ENCODE assay signal across 10 mouse cellular contexts in genomic region chr10:68976443-68977025, GRCm38 (mm10).
A peak's percentile ranks its signal among the peaks of the same experiment; 100 is the strongest.
DNase-seq lines count a peak whose midpoint lies in the region; ATAC-seq lines count a peak whose summit lies in the region.
"Had no signal": no experiment of that assay in that cellular context is flagged by ENCODE, and none has a peak within 500 bp of the region (broad histone marks: within the 10 kb centered on the region; RNA-seq: fewer than 3 reads in every experiment).

No protein-coding gene starts in this region.

- H3K36me3 ChIP-seq in embryonic facial prominence, embryonic 13.5 days, result no peaks in the 10 kb centered on the region
- H3K36me3 ChIP-seq in embryonic facial prominence, embryonic 10.5 days (replicated peaks), result no peaks in the 10 kb centered on the region
- no peaks in the 10 kb centered on the region for H3K36me3 ChIP-seq in limb, embryonic 15.5 days

- no peak overlapping the region for H3K9ac ChIP-seq in embryonic facial prominence, embryonic 13.5 days
- no peak overlapping the region for H3K9ac ChIP-seq in limb, embryonic 15.5 days

- H3K27me3 ChIP-seq in embryonic facial prominence, embryonic 13.5 days, result no peaks in the 10 kb centered on the region
- H3K27me3 ChIP-seq in embryonic facial prominence, embryonic 10.5 days (replicated peaks; ENCODE audit: low read depth, poor library complexity, severe bottlenecking), result no peaks in the 10 kb centered on the region
- H3K27me3 ChIP-seq in limb, embryonic 15.5 days, result no peaks in the 10 kb centered on the region

- no peak for DNase-seq in embryonic facial prominence, embryonic 10.5 days (ENCODE audit: low spot score)
- peak; percentile 48 for DNase-seq in 3T3-L1 (ENCODE audit: low read depth, low spot score)
- peak; percentile 92 for DNase-seq in fibroblast of lung, adult 2 months (ENCODE audit: low read depth)
- no peak for DNase-seq in cerebellum, postnatal 25 days
- DNase-seq in embryo, embryonic 10 days (ENCODE audit: low spot score), result no peak
- DNase-seq in cerebellum, adult 11-12 months, result no peak
- DNase-seq: right cerebral cortex, postnatal 14 days; thymus, postnatal 25 days had no signal

- H3K4me1 ChIP-seq in embryonic facial prominence, embryonic 13.5 days, result no peaks in the 10 kb centered on the region
- H3K4me1 ChIP-seq in embryonic facial prominence, embryonic 10.5 days, result no peaks in the 10 kb centered on the region
- peaks cover 5% of the 10 kb centered on the region; the same call in 1 of the 2 replicates for H3K4me1 ChIP-seq in limb, embryonic 15.5 days

- H3K9me3 ChIP-seq in embryonic facial prominence, embryonic 13.5 days, result no peaks in the 10 kb centered on the region
- no peaks in the 10 kb centered on the region for H3K9me3 ChIP-seq in embryonic facial prominence, embryonic 10.5 days
- no peaks in the 10 kb centered on the region for H3K9me3 ChIP-seq in limb, embryonic 15.5 days

- no peak overlapping the region for H3K4me2 ChIP-seq in embryonic facial prominence, embryonic 13.5 days
- no peak overlapping the region for H3K4me2 ChIP-seq in limb, embryonic 15.5 days

- H3K27ac ChIP-seq in embryonic facial prominence, embryonic 13.5 days, result no peak overlapping the region
- no peak overlapping the region for H3K27ac ChIP-seq in embryonic facial prominence, embryonic 10.5 days (replicated peaks)
- H3K27ac ChIP-seq in limb, embryonic 15.5 days, result no peak overlapping the region

- no peak overlapping the region for H3K4me3 ChIP-seq in embryonic facial prominence, embryonic 13.5 days
- H3K4me3 ChIP-seq in embryonic facial prominence, embryonic 10.5 days, result no peak overlapping the region
- no peak overlapping the region for H3K4me3 ChIP-seq in limb, embryonic 15.5 days

- ATAC-seq in embryonic facial prominence, embryonic 13.5 days (ENCODE audit: insufficient number of reproducible peaks, insufficient read depth, low FRiP score, low TSS enrichment, low read depth), result peak; percentile 74
- peak; percentile 67; the same call in 1 of the 2 replicates for ATAC-seq in limb, embryonic 15.5 days (ENCODE audit: insufficient number of reproducible peaks, low FRiP score, low TSS enrichment, low read depth)

- 51% methylated on average over 10 of the region's 10 CpGs for WGBS in embryonic facial prominence, embryonic 13.5 days
- 88% methylated on average over 10 of the region's 10 CpGs for WGBS in embryonic facial prominence, embryonic 10.5 days
- 35% methylated on average over 10 of the region's 10 CpGs for WGBS in limb, embryonic 15.5 days

Comparison
In these comparisons a context has a peak if more than half of its experiments do, and no peak if none do; other contexts are left out.
1. DNase-seq: peak in 3T3-L1 (single experiment) and fibroblast of lung, adult 2 months (single experiment); none in embryonic facial prominence, embryonic 10.5 days (single experiment), cerebellum, postnatal 25 days (0 of 2), embryo, embryonic 10 days (single experiment) and cerebellum, adult 11-12 months (single experiment).